Mouse (Mus musculus) ES-Bruce4 (cell line): ENCODE measurements around the gene Naxe. TPM values are rescaled to one million over a fixed set of nuclear protein-coding genes. Genes with fewer than 3 reads are reported as not detected.
A peak's percentile ranks its signal among the peaks of the same experiment; 100 is the strongest.

Experiments used
- H3K27ac ChIP-seq: 2 replicates; pipeline ENCODE4 v1.5.1; 2012; ENCODE audit warnings: low read length, inconsistent platforms; ENCODE audit not compliant: insufficient read depth
- H3K27me3 ChIP-seq: 2 replicates; pipeline ENCODE4 v1.6.1; 2012; ENCODE audit warnings: mild to moderate bottlenecking, low read length, inconsistent platforms; ENCODE audit not compliant: control insufficient read depth, poor library complexity, insufficient read depth, severe bottlenecking
- H3K36me3 ChIP-seq: 2 replicates; pipeline ENCODE4 v1.6.1; 2012; ENCODE audit warnings: inconsistent platforms, mild to moderate bottlenecking, low read length, moderate library complexity; ENCODE audit not compliant: control insufficient read depth, poor library complexity, insufficient read depth, severe bottlenecking
- H3K4me1 ChIP-seq: one replicate; pipeline ENCODE4 v1.8.1; 2011; ENCODE audit warnings: low read length; ENCODE audit not compliant: control insufficient read depth, insufficient read depth
- H3K4me3 ChIP-seq: 2 replicates; pipeline ENCODE4 v1.5.1; 2011; ENCODE audit warnings: low read depth, mild to moderate bottlenecking, low read length
- H3K9ac ChIP-seq: 2 replicates; pipeline ENCODE4 v1.6.1; 2012; ENCODE audit warnings: low read depth, mild to moderate bottlenecking, inconsistent platforms; ENCODE audit not compliant: poor library complexity, severe bottlenecking
- H3K9me3 ChIP-seq: replicated peaks from 2 replicates; pipeline ENCODE4 v1.6.1; 2012; ENCODE audit warnings: mild to moderate bottlenecking, low read length, inconsistent platforms; ENCODE audit not compliant: control insufficient read depth, poor library complexity, insufficient read depth, severe bottlenecking
- CTCF ChIP-seq: IDR thresholded peaks from one replicate; pipeline ENCODE4 v1.8.1; 2011; ENCODE audit warnings: low read depth, low read length
- EP300 ChIP-seq: IDR thresholded peaks from 2 replicates; pipeline ENCODE4 v1.6.1; 2011; ENCODE audit warnings: low read depth, low read length; ENCODE audit not compliant: insufficient read depth
- POLR2A ChIP-seq: IDR thresholded peaks from one replicate; pipeline ENCODE4 v1.8.1; 2011; ENCODE audit warnings: low read length; ENCODE audit not compliant: insufficient read depth
- polyA plus RNA-seq: library from polyadenylated mRNA; stranded (reverse); fragments of >200 nt; gene quantifications from 2 replicates; pipeline ENCODE4 v1.2.4, GENCODE M21; 2011; ENCODE audit warnings: low read depth; ENCODE audit not compliant: missing spikeins, insufficient read depth, insufficient read length

The Naxe gene
- polyA plus RNA-seq, 1 experiment, result 63.0 TPM

DNA sequence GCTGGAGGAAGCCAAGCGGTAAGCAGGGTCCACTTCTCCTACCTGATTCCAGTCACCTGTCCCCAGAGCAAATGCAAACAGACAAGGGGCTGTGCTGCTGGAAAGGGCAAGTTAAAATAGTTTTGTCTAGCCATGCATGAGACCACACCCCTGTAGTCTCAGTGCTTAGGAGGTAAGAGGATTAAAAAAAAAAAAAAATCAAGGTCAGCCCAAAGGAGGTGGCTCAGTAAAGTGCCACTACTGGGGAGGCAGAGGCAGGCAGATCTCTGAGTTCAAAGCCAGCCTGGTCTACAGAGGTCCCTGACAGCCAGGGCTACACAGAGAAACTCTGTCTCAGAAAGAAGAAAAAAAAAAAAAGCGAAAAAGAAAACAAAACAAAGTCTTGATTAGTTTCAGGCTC lies 25.7 kb upstream of the Naxe start:
- H3K27ac ChIP-seq, result no peak overlapping the region
- H3K4me1 ChIP-seq, result no peaks in the 10 kb centered on the region
- H3K4me3 ChIP-seq, result no peak overlapping the region
- peaks cover 6% of the 10 kb centered on the region; the same call in 1 of the 2 replicates for H3K36me3 ChIP-seq
- TF ChIP-seq CTCF (no peak), POLR2A (no peak), EP300 (no peak)
- H3K9ac ChIP-seq, result no peak overlapping the region
- H3K27me3 ChIP-seq, result no peaks in the 10 kb centered on the region
- H3K9me3 ChIP-seq, result no peaks in the 10 kb centered on the region

DNA sequence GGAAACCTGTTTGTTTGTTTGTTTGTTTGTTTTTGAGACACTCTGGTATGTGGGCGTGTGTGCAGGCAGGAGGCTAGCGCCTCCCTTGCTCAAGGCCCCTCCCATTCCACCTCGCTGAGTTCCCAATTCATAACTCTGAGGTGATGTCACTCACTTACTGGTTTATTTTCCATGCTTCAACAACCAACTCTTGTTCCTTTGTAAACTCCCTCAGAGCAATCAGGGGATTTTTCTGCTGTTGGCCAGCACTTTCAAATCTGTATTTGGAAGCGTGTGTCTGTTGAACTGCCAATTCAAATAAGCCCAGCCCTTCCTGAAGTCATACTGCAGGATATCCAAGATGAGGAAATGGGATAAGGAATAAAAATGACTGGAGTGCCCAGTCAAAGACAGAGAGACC lies 24.4 kb upstream of the Naxe start:
- H3K27me3 ChIP-seq, result no peaks in the 10 kb centered on the region

DNA sequence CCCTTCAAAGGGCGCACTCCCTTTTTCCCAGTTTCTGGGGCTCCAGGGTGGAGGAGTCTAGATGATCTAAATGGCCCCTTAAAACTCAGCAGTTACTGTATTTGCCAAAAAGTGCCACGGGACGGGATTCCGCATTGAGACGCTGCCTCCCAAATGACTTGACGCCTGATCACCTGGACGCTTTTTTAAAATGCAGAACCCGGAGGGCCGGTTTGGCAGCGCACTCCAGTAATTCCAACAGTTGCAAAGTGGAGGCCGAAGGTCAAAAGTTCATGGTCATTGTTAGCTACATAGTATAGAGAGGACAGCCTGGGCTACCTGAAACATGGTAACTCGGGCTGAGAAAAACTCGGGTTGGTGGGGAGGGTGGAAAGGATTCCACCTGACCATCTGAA lies 23.9 kb upstream of the Naxe start:
- Histone ChIP-seq H3K27me3 (no peaks in the 10 kb centered on the region), H3K27ac (peak overlapping the region; percentile 52), H3K4me3 (peak overlapping the region; percentile 93), H3K36me3 (0 out of 2 replicates have a peak, but pooled peaks cover 2% of the 10 kb centered on the region), H3K9me3 (no peaks in the 10 kb centered on the region), H3K4me1 (no peaks in the 10 kb centered on the region), H3K9ac (peak overlapping the region; percentile 91)
- TF ChIP-seq POLR2A (no peak), EP300 (no peak), CTCF (no peak)

More for the DNA sequence above, 24.4 kb upstream of the Naxe start:
- no peaks in the 10 kb centered on the region for H3K9me3 ChIP-seq
- no peaks in the 10 kb centered on the region for H3K4me1 ChIP-seq
- H3K27ac ChIP-seq, result peak overlapping the region; percentile 21
- peak overlapping the region; percentile 93 for H3K4me3 ChIP-seq
- H3K36me3 ChIP-seq, result 0 out of 2 replicates have a peak, but pooled peaks cover 2% of the 10 kb centered on the region
- TF ChIP-seq POLR2A (no peak), CTCF (no peak), EP300 (no peak)
- peak overlapping the region; percentile 91 for H3K9ac ChIP-seq

DNA sequence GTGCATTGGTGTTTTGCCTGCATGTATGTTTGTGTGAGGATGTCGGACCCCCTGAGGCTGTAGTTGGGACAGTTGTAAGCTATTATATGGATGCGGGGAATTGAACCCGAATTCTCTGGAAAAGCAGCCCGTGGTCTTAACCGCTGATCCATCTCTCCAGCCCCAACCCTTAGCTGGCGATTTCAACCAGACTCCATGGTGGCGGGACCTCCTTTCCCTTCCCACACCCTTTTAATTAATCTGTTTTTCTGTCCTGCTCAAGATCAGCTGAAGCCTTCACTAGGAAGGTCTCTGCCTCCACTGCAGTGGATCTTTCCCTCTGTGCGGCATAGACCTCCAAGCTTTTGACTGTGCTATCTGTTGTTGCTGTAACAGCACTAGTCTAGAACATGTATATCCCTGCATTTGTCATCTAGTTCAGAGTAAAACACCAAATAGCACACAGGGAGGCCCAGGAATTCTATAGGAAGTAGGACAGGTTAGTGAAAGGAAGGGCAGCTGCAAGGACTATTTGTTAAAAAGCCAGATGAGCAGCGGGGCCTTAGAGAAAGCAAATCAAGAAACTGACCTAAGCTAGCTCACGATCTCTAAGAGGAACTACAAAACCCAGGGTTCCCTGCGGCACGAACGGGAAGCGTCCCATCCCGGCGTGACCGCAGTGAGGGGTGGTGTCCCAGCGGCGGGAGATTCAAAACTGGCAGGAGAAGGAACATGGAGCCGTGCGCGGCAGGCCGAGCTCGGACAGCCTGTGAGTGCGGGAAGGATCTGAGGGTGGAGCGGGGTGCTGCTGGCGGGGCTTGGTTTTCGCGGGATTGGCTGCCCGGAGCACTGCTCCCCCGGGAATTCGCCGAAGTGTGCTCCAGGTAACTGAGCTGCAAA lies 23.3 kb upstream of the Naxe start, which contains the start of gene Iqgap3:
Iqgap3 (plus strand) TSS at position 627 of the 879 bp plus-strand sequence.
- Histone ChIP-seq H3K9me3 (no peaks in the 10 kb centered on the region), H3K4me3 (peak within 1 kb of the TSS; percentile 93), H3K27me3 (no peaks in the 10 kb centered on the region), H3K4me1 (no peaks in the 10 kb centered on the region), H3K36me3 (0 out of 2 replicates have a peak, but pooled peaks cover 2% of the 10 kb centered on the region), H3K9ac (peak within 1 kb of the TSS; percentile 91), H3K27ac (peak within 1 kb of the TSS; percentile 89)
- TF ChIP-seq CTCF, result no peak
- TF ChIP-seq POLR2A, result peak; percentile 72
- no peak for TF ChIP-seq EP300

DNA sequence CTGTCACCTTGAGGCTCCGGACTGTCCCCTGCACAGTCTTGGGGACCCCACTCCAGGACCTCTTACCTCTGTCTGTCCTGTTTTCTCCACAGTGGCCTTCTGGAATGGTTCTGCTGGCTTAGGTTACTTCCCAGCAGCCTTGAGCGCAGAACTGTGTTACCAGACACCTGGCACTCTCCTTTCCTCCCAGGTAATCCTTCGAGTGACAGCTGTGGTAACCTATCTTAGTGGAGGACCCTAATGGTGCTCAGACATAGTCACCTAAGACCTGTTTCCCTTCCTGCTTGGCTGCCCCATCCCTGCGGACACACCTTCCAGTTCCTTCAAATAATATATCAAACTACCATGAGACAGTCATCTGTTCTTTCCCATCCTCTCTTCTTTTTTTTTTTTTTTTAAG lies 19.9 kb upstream of the Naxe start, which contains the start of gene Ttc24:
Ttc24 (minus strand) TSS at position 101 of the 400 bp plus-strand sequence.
- no peak within 1 kb of the TSS for H3K4me3 ChIP-seq

DNA sequence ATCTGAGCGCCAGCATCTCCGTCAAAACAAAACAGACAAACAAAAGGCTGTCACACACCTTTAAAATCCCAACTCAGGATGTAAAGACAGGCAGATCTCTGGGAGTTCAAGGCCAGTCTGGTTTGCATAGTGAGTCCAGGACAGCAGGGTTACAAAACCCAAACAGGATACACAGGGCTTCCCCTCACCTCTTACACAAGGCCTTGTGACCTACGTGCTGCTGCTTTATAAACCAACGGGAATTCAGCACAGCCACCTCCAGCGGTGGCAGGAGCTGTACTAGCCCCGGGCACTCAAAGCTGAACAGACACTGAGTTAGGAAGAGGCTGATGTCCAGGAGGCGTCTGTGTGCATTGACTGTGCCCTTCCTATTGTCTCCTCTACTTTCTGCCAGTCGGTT lies 19.1 kb upstream of the Naxe start:
- Histone ChIP-seq H3K4me3 (no peak overlapping the region), H3K27ac (no peak overlapping the region), H3K9me3 (no peaks in the 10 kb centered on the region), H3K36me3 (no peaks in the 10 kb centered on the region), H3K27me3 (no peaks in the 10 kb centered on the region), H3K9ac (no peak overlapping the region), H3K4me1 (no peaks in the 10 kb centered on the region)
- TF ChIP-seq CTCF (no peak), EP300 (no peak), POLR2A (no peak)

More for the DNA sequence above, 19.9 kb upstream of the Naxe start, which contains the start of gene Ttc24:
- Histone ChIP-seq H3K27ac (no peak within 1 kb of the TSS), H3K4me1 (no peaks in the 10 kb centered on the region), H3K36me3 (no peaks in the 10 kb centered on the region), H3K9me3 (no peaks in the 10 kb centered on the region), H3K9ac (no peak within 1 kb of the TSS), H3K27me3 (no peaks in the 10 kb centered on the region)
- TF ChIP-seq CTCF (no peak), POLR2A (no peak), EP300 (no peak)
